Mouse (Mus musculus) intestine, embryonic 14.5 days (tissue): ENCODE results near the gene Celf2. TPM values are rescaled to one million over a fixed set of nuclear protein-coding genes. Genes with fewer than 3 reads are reported as not detected.

Experiments
- ATAC-seq: fragments of 200-750 bp; cut with Nextera tagmentation; replicated peaks from 2 replicates; pipeline ENCODE4 v1.8.0; 2017; ENCODE audit warnings: low read depth, moderate number of reproducible peaks, moderate TSS enrichment, moderate library complexity; ENCODE audit not compliant: low FRiP score, low TSS enrichment
- DNase-seq: peaks from one replicate; pipeline ENCODE4 v3.0.0-alpha.2; 2018; ENCODE audit warnings: low spot score
- H3K27ac ChIP-seq: fragments of 300-500 bp; sonication (generic); 2 replicates; pipeline ENCODE4 v1.5.1; 2014; ENCODE audit warnings: low read depth, mild to moderate bottlenecking, control low read depth
- H3K27me3 ChIP-seq: fragments of 300-500 bp; sonication (generic); replicated peaks from 2 replicates; pipeline ENCODE4 v1.6.1; 2014; ENCODE audit warnings: low read length, control low read depth; ENCODE audit not compliant: control insufficient read depth, insufficient read depth
- H3K36me3 ChIP-seq: fragments of 300-500 bp; sonication (generic); 2 replicates; pipeline ENCODE4 v1.6.1; 2014; ENCODE audit warnings: low read length, control low read depth; ENCODE audit not compliant: control insufficient read depth, insufficient read depth
- H3K4me1 ChIP-seq: fragments of 300-500 bp; sonication (generic); replicated peaks from 2 replicates; pipeline ENCODE4 v1.6.1; 2014; ENCODE audit warnings: low read length, control low read depth, mixed read lengths; ENCODE audit not compliant: control insufficient read depth, insufficient read depth
- H3K4me2 ChIP-seq: fragments of 300-500 bp; sonication (generic); 2 replicates; pipeline ENCODE4 v1.6.1; 2014; ENCODE audit warnings: low read length
- H3K4me3 ChIP-seq: fragments of 300-500 bp; sonication (generic); 2 replicates; pipeline ENCODE4 v1.5.1; 2014; ENCODE audit warnings: low read depth, low read length, control low read depth, mixed read lengths
- H3K9ac ChIP-seq: fragments of 300-500 bp; sonication (generic); 2 replicates; pipeline ENCODE4 v1.6.1; 2014; ENCODE audit warnings: mild to moderate bottlenecking, low read length
- H3K9me3 ChIP-seq: fragments of 300-500 bp; sonication (generic); 2 replicates; pipeline ENCODE4 v1.6.1; 2016; ENCODE audit warnings: low read length, control low read depth; ENCODE audit not compliant: control insufficient read depth
- WGBS: fragments of 180-500 bp; shearing (Covaris S2); extraction: QIAGEN DNeasy Blood & Tissue Kit; methylation state at CpG from one replicate; pipeline ENCODE4 v1.1.7; 2014; 5-methylcytosine and 5-hydroxymethylcytosine counted together
- polyA plus RNA-seq: library from polyadenylated mRNA; unstranded; fragments of >200 nt; fragmentation: Nextera tagmentation; extraction: Ambion mirVana; gene quantifications from 2 replicates; pipeline ENCODE4 v1.2.1, GENCODE M21; 2014

Celf2 gene
- polyA plus RNA-seq, 1 experiment from 2014 or later, result 53.5 TPM

- ATAC-seq (peak; percentile 75; the same call in 1 of the 2 replicates), DNase-seq (peak; percentile 70)
- Histone ChIP-seq H3K27me3 (no peaks in the 10 kb centered on the region), H3K4me3 (no peak overlapping the region), H3K4me1 (peaks cover 10% of the 10 kb centered on the region), H3K4me2 (no peak overlapping the region), H3K9me3 (no peaks in the 10 kb centered on the region), H3K27ac (peak overlapping the region; percentile 20), H3K36me3 (no peaks in the 10 kb centered on the region), H3K9ac (no peak overlapping the region)
- WGBS, result 29% methylated on average over 7 of the region's 7 CpGs
Observed at GRCm38 (mm10) chr2:7089069-7089834, 420.1 kb downstream of the Celf2 start.

GRCm38 (mm10) chr2:7088536-7088935 lies 420.8 kb downstream of the Celf2 start:
- Histone ChIP-seq H3K36me3 (no peaks in the 10 kb centered on the region), H3K4me2 (no peak overlapping the region), H3K4me3 (no peak overlapping the region), H3K4me1 (peaks cover 13% of the 10 kb centered on the region), H3K9me3 (no peaks in the 10 kb centered on the region), H3K27me3 (no peaks in the 10 kb centered on the region), H3K27ac (peak overlapping the region; percentile 20), H3K9ac (no peak overlapping the region)
- WGBS, result 23% methylated on average over 4 of the region's 4 CpGs
- ATAC-seq (no peak), DNase-seq (no peak)

- Histone ChIP-seq H3K4me3 (no peak overlapping the region), H3K4me1 (peaks cover 23% of the 10 kb centered on the region), H3K9ac (no peak overlapping the region), H3K36me3 (no peaks in the 10 kb centered on the region), H3K9me3 (no peaks in the 10 kb centered on the region), H3K4me2 (no peak overlapping the region), H3K27ac (no peak overlapping the region), H3K27me3 (no peaks in the 10 kb centered on the region)
- DNase-seq (no peak), ATAC-seq (no peak)
- 63% methylated on average over 14 of the region's 14 CpGs for WGBS
Observed at GRCm38 (mm10) chr2:7087480-7087879, 421.9 kb downstream of the Celf2 start.

GRCm38 (mm10) chr2:7083489-7084090 lies 425.8 kb downstream of the Celf2 start:
- H3K4me1 ChIP-seq, result peaks cover 38% of the 10 kb centered on the region
- ATAC-seq (no peak), DNase-seq (no peak)
- H3K27ac ChIP-seq, result peak overlapping the region; percentile 57; the same call in 1 of the 2 replicates
- H3K36me3 ChIP-seq, result no peaks in the 10 kb centered on the region
- no peaks in the 10 kb centered on the region for H3K9me3 ChIP-seq
- 45% methylated on average over 4 of the region's 4 CpGs for WGBS
- peak overlapping the region; percentile 22 for H3K4me2 ChIP-seq
- no peaks in the 10 kb centered on the region for H3K27me3 ChIP-seq
- no peak overlapping the region for H3K9ac ChIP-seq
- no peak overlapping the region for H3K4me3 ChIP-seq

- Histone ChIP-seq H3K36me3 (no peaks in the 10 kb centered on the region), H3K4me1 (peaks cover 35% of the 10 kb centered on the region), H3K9me3 (peaks cover 3% of the 10 kb centered on the region; the same call in 1 of the 2 replicates), H3K4me3 (no peak overlapping the region), H3K27me3 (no peaks in the 10 kb centered on the region), H3K27ac (peak overlapping the region; percentile 51; the same call in 1 of the 2 replicates), H3K9ac (no peak overlapping the region), H3K4me2 (peak overlapping the region; percentile 22; the same call in 1 of the 2 replicates)
- ATAC-seq (no peak), DNase-seq (peak; percentile 57)
- WGBS, result 66% methylated on average over 9 of the region's 9 CpGs
Observed at GRCm38 (mm10) chr2:7082376-7083025, 426.9 kb downstream of the Celf2 start.

GRCm38 (mm10) chr2:7080794-7081783 lies 428.3 kb downstream of the Celf2 start:
- H3K4me1 ChIP-seq, result peaks cover 35% of the 10 kb centered on the region
- no peaks in the 10 kb centered on the region for H3K36me3 ChIP-seq
- ATAC-seq (peak; percentile 77), DNase-seq (peak; percentile 79)
- peak overlapping the region; percentile 62 for H3K9ac ChIP-seq
- peak overlapping the region; percentile 74 for H3K27ac ChIP-seq
- no peaks in the 10 kb centered on the region for H3K27me3 ChIP-seq
- peaks cover 13% of the 10 kb centered on the region for H3K9me3 ChIP-seq
- H3K4me2 ChIP-seq, result peak overlapping the region; percentile 63
- H3K4me3 ChIP-seq, result peak overlapping the region; percentile 36
- 12% methylated on average over 28 of the region's 28 CpGs for WGBS

GRCm38 (mm10) chr2:7080086-7080485 lies 429.3 kb downstream of the Celf2 start:
- 0 out of 2 replicates have a peak overlapping the region, but pooled peaks have one; percentile 2 for H3K4me3 ChIP-seq
- peaks cover 35% of the 10 kb centered on the region for H3K4me1 ChIP-seq
- DNase-seq (no peak), ATAC-seq (no peak)
- peaks cover 18% of the 10 kb centered on the region for H3K9me3 ChIP-seq
- H3K4me2 ChIP-seq, result peak overlapping the region; percentile 63
- H3K27ac ChIP-seq, result no peak overlapping the region
- H3K27me3 ChIP-seq, result no peaks in the 10 kb centered on the region
- WGBS, result 58% methylated on average over 7 of the region's 7 CpGs
- no peak overlapping the region for H3K9ac ChIP-seq
- no peaks in the 10 kb centered on the region for H3K36me3 ChIP-seq

- Histone ChIP-seq H3K27ac (no peak overlapping the region), H3K9me3 (peaks cover 18% of the 10 kb centered on the region), H3K4me1 (peaks cover 35% of the 10 kb centered on the region), H3K9ac (no peak overlapping the region), H3K27me3 (no peaks in the 10 kb centered on the region), H3K4me3 (no peak overlapping the region), H3K36me3 (no peaks in the 10 kb centered on the region), H3K4me2 (no peak overlapping the region)
- 91% methylated on average over 2 of the region's 2 CpGs for WGBS
- ATAC-seq, result no peak
- no peak for DNase-seq
Observed at GRCm38 (mm10) chr2:7079390-7079789, 430.0 kb downstream of the Celf2 start.
